Mouse (Mus musculus): ENCODE data around the gene Ddah2. TPM values are rescaled to one million over a fixed set of nuclear protein-coding genes. Genes with fewer than 3 reads are reported as not detected.

Gene Ddah2
- polyA plus RNA-seq, 1 experiment from 2014 or later = 527 TPM

DNA sequence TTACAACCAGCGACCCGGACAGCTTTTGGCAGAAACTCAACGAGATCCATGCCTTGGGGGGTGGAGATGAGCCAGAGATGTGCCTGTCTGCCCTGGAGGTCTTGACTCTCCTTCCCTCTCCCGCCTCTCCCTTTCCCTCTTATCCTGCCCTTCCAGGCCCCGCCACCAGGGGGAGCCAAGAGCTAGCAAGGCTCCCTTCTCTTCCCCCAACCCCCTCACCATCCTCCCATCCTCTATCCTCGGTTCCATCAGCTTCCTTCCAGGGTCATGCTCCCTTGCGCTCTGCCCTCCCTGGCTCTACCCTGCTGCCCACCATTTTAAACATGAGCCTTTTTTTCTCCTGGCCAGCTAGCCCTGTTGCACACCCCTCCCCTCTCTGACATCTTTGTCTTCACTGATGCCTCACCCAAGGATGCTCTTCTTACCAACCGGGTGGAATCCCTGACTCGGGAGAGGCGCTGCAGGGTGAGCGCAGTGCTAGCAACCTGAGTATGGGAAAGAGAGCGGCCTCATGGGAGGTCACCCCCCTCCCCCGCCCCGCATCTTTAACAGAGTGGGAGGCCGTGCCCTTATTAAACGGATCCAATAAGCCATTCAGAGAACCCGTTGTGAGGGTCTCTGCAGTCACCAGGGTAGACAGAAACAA lies 37.5 kb upstream of the Ddah2 start:
- Histone ChIP-seq H3K9me3 (replicated peaks) (no peaks in the 10 kb centered on the region), H3K4me3 (peak overlapping the region; percentile 37), H3K27me3 (ENCODE audit: low read depth, poor library complexity, severe bottlenecking) (no peaks in the 10 kb centered on the region), H3K4me1 (peaks cover 38% of the 10 kb centered on the region), H3K27ac (replicated peaks) (peak overlapping the region; percentile 86), H3K36me3 (peaks cover 34% of the 10 kb centered on the region)
- peak; percentile 92 for DNase-seq (ENCODE audit: low spot score)
- WGBS = 5% methylated on average over 17 of the region's 17 CpGs

DNA sequence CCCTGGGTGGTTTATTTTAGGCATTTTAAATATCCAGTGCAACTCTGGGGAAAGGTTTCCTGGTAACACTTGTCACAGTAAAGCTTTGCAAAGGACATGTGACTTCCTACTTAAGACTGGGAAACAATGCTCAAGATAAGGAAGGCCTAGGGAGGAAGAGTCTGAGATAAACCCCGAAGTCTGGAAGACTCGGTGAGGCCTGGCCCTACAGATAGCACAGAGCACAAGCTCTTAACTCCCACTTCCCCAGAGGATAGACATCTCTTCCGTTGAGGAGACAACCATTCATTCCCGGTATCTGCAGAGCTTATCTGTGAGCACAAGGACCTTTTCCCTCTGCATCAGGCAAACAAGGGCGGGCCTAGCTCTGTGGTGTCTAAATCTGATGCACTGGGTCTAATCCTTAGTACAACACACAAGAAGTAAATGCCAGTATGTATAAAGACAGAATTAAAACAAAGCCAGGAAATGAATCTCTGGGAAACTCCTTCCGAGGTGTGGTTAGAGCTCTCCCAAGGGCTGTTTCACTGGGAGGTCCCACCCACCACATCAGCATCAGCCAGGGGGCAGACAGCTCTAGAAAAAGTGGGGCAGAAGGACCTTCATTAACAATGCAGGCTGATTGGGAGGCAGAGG lies 36.9 kb upstream of the Ddah2 start:
- Histone ChIP-seq H3K36me3 (peaks cover 28% of the 10 kb centered on the region), H3K27ac (replicated peaks) (peak overlapping the region; percentile 86), H3K27me3 (ENCODE audit: low read depth, poor library complexity, severe bottlenecking) (no peaks in the 10 kb centered on the region), H3K4me3 (peak overlapping the region; percentile 37; the same call in 1 of the 2 replicates), H3K4me1 (peaks cover 45% of the 10 kb centered on the region), H3K9me3 (replicated peaks) (no peaks in the 10 kb centered on the region)
- 57% methylated on average over 6 of the region's 6 CpGs for WGBS
- DNase-seq (ENCODE audit: low spot score) = no peak

DNA sequence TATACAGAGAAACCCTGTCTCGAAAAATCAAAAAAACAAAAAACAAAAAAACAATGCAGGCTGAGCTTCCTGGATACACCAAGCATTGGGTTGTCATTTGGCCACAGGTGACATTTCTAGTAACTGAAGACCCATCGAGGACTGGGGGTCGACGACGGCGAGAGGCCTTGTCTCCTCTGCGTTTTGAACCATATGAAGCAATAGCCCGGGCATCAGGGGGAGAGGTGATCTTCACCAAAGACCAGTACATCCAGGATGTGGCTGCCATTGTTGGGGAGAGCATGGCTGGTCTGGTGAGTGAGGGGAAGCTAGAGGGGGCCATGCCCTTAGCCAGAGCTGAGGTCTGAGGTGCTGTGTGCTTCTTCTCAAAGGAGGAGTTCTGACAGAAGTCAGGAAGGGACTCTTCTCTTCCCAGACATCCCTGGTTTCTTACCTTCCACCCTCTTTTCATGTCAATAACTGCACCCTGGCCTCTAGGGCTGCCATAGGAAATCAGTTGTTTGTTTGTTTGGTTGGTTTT lies 36.2 kb upstream of the Ddah2 start:
- 94% methylated on average over 8 of the region's 8 CpGs for WGBS
- no peak for DNase-seq (ENCODE audit: low spot score)

DNA sequence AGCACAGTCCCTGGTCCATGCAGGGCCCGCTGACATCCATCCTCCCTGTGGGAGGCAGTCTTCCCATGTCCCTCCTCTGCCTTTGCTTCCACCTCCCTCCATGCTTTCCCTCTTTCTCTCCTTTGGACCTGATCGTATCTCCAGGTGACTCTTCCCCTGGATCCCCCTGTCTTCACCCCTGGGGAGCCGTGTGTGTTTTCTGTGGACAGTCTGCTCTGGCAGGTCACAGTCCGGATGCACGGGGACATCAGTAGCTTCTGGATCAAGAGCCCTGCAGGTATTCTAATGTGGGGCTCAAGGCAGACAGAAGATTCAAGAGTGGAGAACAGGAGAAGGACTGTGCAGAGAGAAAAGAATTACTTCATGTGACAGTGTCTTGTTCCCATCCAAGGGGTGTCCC lies 35.6 kb upstream of the Ddah2 start:
- H3K36me3 ChIP-seq = peaks cover 15% of the 10 kb centered on the region; the same call in 1 of the 2 replicates
- no peaks in the 10 kb centered on the region for H3K9me3 ChIP-seq (replicated peaks)
- WGBS = 84% methylated on average over 5 of the region's 5 CpGs
- H3K4me3 ChIP-seq = no peak overlapping the region
- H3K4me1 ChIP-seq = peaks cover 57% of the 10 kb centered on the region
- DNase-seq (ENCODE audit: low spot score) = no peak
- H3K27ac ChIP-seq (replicated peaks) = peak overlapping the region; percentile 34; the same call in 1 of the 2 replicates
- no peaks in the 10 kb centered on the region for H3K27me3 ChIP-seq (ENCODE audit: low read depth, poor library complexity, severe bottlenecking)

More for the DNA sequence above, 36.2 kb upstream of the Ddah2 start:
- Histone ChIP-seq H3K4me3 (no peak overlapping the region), H3K9me3 (replicated peaks) (no peaks in the 10 kb centered on the region), H3K27me3 (ENCODE audit: low read depth, poor library complexity, severe bottlenecking) (no peaks in the 10 kb centered on the region), H3K27ac (replicated peaks) (peak overlapping the region; percentile 33; the same call in 1 of the 2 replicates), H3K36me3 (peaks cover 21% of the 10 kb centered on the region), H3K4me1 (peaks cover 52% of the 10 kb centered on the region)

DNA sequence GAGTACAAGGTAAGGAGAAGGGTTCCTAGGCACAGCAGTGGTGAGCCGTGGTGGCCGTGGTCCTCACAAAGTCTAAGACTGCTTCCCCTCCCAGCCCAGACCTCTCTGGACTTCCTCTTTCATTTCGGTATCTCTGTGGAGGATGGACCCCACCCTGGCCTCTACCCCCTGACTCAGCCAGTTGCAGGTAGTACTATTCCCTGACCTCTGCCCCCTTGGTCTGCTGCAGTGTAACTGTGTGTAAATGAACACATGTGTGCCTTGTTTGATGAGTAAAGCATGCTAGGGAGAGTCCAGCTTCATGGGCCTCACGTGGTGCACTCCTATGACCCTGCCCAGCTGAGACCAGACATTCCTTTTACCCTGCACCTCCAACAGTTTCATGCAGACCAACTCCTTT lies 35.1 kb upstream of the Ddah2 start:
- Histone ChIP-seq H3K4me1 (peaks cover 61% of the 10 kb centered on the region), H3K9me3 (replicated peaks) (no peaks in the 10 kb centered on the region), H3K36me3 (peaks cover 10% of the 10 kb centered on the region; the same call in 1 of the 2 replicates), H3K27me3 (ENCODE audit: low read depth, poor library complexity, severe bottlenecking) (no peaks in the 10 kb centered on the region), H3K27ac (replicated peaks) (peak overlapping the region; percentile 60; the same call in 1 of the 2 replicates), H3K4me3 (no peak overlapping the region)
- WGBS = 82% methylated on average over 4 of the region's 4 CpGs
- no peak for DNase-seq (ENCODE audit: low spot score)

DNA sequence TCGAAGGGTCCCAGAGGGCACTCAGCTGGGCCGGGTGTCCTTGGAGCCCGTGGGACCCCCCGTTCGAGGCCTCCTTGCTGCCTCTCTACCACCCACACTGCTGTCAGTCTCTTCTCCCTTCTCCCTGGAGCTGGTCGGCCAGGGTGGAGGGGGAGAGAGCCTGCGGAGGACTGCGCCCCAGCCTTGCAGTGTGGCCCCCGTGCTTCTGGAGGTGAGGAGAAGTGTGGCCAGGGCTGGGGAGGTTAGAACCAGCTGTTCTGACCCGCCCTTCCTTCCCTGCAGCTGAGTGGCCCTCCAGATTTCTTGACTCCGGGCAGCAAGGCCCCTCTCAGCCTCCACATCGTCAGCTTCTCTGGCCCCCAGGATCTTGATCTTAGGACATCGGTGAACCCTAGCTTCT lies 34.6 kb upstream of the Ddah2 start:
- H3K4me1 ChIP-seq = peaks cover 65% of the 10 kb centered on the region
- peaks cover 8% of the 10 kb centered on the region; the same call in 1 of the 2 replicates for H3K36me3 ChIP-seq
- H3K27me3 ChIP-seq (ENCODE audit: low read depth, poor library complexity, severe bottlenecking) = no peaks in the 10 kb centered on the region
- no peaks in the 10 kb centered on the region for H3K9me3 ChIP-seq (replicated peaks)
- 79% methylated on average over 13 of the region's 13 CpGs for WGBS
- peak overlapping the region; percentile 22; the same call in 1 of the 2 replicates for H3K4me3 ChIP-seq
- DNase-seq (ENCODE audit: low spot score) = no peak
- H3K27ac ChIP-seq (replicated peaks) = peak overlapping the region; percentile 60

DNA sequence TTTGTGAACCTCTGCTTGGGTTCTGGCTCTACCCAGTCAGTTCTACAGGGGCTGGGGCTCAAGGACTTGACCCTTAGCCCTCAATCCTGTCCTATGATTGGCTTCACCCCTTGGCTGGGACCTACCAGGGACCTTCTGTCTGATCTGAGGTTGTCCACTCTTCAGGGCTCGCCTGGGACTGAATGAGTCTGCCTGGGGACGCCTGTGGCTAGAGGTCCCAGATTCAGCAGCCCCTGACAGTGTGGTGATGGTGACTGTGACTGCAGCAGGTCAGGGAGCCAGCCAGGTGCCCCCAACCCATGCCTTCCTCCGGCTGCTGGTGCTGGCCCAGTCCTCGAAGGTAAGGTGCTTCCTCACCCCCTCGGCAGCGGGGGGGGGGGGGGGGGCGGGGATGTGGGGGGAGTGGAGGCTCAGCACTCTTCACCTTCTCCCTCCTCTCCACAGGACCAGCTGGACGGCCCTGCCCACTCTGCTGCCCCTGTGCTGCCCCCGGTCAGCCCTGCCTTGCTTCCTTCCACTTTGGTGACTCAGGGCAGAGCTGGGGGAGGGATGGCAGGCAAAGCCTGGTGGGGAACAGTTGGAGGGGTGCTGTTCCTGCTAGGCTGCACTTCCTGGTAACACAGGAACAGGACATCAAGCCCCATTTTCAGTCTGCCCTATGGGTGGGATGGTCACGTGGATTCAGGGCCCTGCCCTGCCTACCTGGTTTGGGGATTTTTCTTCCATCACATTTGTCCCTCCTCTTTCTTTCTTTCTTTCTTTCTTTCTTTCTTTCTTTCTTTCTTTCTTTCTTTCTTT lies 33.9 kb upstream of the Ddah2 start:
- Histone ChIP-seq H3K4me1 (peaks cover 71% of the 10 kb centered on the region), H3K27ac (replicated peaks) (peak overlapping the region; percentile 60), H3K36me3 (peaks cover 4% of the 10 kb centered on the region; the same call in 1 of the 2 replicates), H3K9me3 (replicated peaks) (no peaks in the 10 kb centered on the region), H3K27me3 (ENCODE audit: low read depth, poor library complexity, severe bottlenecking) (no peaks in the 10 kb centered on the region), H3K4me3 (no peak overlapping the region)
- WGBS = 67% methylated on average over 9 of the region's 10 CpGs
- DNase-seq (ENCODE audit: low spot score) = no peak

DNA sequence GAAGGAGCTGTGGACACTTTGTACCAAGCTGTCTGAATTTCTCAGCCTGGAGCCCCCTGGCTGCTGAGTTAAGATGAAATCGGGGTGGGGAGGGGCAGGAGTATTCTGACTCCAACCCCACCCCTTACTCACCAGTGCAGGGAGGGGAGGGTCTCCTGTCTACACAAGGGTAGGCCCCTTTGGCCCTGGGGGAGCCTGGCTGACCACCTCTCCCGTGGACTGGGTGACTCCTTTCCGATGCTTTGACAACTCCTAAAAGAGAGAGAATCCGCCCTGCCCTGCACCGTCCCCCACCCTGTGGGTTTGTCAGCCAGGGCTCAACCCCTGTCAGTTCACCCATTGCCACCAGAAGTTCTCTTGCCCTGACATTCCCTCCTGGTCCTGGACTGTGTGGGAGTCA lies 32.6 kb upstream of the Ddah2 start:
- Histone ChIP-seq H3K4me3 (peak overlapping the region; percentile 4; the same call in 1 of the 2 replicates), H3K27me3 (ENCODE audit: low read depth, poor library complexity, severe bottlenecking) (no peaks in the 10 kb centered on the region), H3K36me3 (peaks cover 4% of the 10 kb centered on the region; the same call in 1 of the 2 replicates), H3K9me3 (replicated peaks) (no peaks in the 10 kb centered on the region), H3K27ac (replicated peaks) (peak overlapping the region; percentile 63), H3K4me1 (peaks cover 74% of the 10 kb centered on the region)
- 91% methylated on average over 5 of the region's 5 CpGs for WGBS
- no peak for DNase-seq (ENCODE audit: low spot score)

DNA sequence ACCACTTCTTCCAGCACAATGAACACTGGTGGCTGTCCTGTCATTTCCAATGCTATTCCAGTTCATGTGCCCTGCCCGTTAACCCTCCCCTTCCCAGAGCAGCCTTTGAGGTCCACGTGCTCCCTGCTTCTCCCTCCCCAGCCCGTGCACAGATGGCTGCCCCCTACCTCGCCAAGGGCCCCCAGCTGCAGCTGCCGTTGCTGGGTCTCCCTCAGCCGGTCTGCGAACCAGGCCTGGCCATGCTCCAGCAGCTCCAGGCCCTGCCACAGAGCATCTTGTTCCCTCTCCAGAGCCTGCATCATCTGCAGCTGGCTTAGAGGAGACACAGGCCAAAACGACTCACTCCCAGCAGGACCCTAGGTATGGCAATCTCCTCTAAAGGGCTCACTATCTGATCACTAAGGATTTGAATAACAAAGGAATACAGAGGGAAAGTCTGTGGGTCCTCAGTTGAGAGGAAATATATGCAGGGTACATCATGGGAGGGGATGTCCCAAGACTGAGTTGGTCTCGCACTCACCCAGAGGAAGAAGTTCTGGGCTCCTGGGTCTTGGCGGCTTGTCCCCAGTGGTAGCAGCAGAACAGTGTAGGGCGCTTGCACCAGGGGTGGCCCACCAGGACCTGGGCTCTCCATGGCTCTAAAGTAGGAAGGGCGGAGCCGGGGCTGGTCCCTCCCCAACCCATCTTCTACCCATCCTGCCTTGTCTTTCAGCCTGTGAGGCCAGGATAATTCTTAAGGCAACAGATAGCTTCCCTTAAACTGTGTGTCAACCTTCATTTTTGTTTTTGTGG lies 31.4 kb upstream of the Ddah2 start, which contains the start of gene Sapcd1:
TSS of gene Sapcd1 (minus strand) at position 740 of the 792 bp plus-strand sequence.
- Histone ChIP-seq H3K27me3 (ENCODE audit: low read depth, poor library complexity, severe bottlenecking) (no peaks in the 10 kb centered on the region), H3K27ac (replicated peaks) (peak within 1 kb of the TSS; percentile 86), H3K4me1 (peaks cover 63% of the 10 kb centered on the region), H3K9me3 (replicated peaks) (no peaks in the 10 kb centered on the region), H3K36me3 (peaks cover 4% of the 10 kb centered on the region; the same call in 1 of the 2 replicates), H3K4me3 (peak within 1 kb of the TSS; percentile 34)
- DNase-seq (ENCODE audit: low spot score) = peak; percentile 47
- 35% methylated on average over 13 of the region's 13 CpGs for WGBS

DNA sequence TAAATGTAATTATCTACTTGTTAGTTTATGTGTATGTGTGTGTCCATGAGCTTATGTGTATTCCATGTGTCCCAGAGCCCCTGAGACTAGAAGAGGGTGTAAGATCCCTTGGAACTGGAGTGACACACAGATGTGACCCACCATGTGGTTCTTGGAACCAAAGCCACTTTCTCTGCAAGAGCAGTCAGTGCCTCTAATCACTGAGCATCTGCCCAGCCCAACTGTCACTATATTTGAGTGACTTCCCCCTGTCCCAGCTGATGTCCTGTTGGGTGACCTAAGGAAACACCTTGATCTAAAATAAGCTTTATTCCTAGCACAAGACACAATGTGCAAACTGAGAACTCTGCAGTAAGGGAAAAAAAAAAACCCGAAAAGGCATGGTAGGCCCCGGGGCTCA lies 30.5 kb upstream of the Ddah2 start:
- H3K36me3 ChIP-seq = peaks cover 4% of the 10 kb centered on the region; the same call in 1 of the 2 replicates
- H3K27me3 ChIP-seq (ENCODE audit: low read depth, poor library complexity, severe bottlenecking) = no peaks in the 10 kb centered on the region
- H3K27ac ChIP-seq (replicated peaks) = peak overlapping the region; percentile 86; the same call in 1 of the 2 replicates
- no peak overlapping the region for H3K4me3 ChIP-seq
- peaks cover 63% of the 10 kb centered on the region for H3K4me1 ChIP-seq
- WGBS = 94% methylated on average over 2 of the region's 2 CpGs
- H3K9me3 ChIP-seq (replicated peaks) = no peaks in the 10 kb centered on the region
- DNase-seq (ENCODE audit: low spot score) = no peak

DNA sequence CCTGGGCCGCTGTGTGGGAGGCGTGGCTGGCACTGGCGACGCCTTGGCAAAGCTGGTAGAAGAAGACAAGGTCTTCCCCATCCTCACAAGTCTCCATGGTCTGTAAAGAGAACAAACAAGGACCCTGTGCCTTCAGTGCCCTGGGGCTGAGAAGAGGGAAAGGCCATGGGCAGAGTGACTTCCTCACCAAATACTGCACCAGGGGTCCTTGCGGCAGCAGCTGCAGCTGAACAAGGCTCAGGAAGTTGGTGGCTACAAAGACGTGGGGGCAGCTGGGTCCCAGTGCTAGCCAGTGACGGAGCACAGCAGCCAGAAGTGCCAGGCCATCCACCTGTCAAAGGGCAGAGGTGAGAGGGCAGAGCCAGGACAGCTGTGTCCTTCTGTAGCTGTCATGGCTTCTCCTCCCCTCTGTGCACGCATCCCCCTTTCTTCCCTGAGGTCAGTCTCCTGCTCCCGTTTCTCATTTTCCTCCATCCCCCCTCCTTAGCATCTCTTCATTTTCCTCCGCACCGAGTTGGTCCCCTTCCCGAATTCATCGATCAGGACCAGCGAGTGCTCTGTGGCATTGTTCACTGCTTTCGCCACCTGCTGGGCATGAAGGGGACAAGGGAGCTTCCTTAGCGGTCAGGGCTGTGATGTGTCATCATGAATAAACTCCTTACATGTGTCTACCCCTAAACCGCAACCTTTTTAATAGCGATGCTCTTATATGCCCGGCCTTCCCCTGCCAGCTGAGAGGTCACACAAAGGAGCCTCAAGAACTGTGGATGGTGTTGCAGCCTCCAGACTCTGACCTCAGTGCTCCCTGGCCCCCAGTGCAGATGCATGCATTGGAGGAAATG lies 28.9 kb upstream of the Ddah2 start:
- 33% methylated on average over 19 of the region's 19 CpGs for WGBS
- Histone ChIP-seq H3K27ac (replicated peaks) (peak overlapping the region; percentile 76), H3K27me3 (ENCODE audit: low read depth, poor library complexity, severe bottlenecking) (no peaks in the 10 kb centered on the region), H3K9me3 (replicated peaks) (no peaks in the 10 kb centered on the region), H3K36me3 (peaks cover 2% of the 10 kb centered on the region; the same call in 1 of the 2 replicates), H3K4me3 (peak overlapping the region; percentile 30), H3K4me1 (peaks cover 53% of the 10 kb centered on the region)
- DNase-seq (ENCODE audit: low spot score) = peak; percentile 55

Data from midbrain, embryonic 10.5 days (tissue).